Mouse (Mus musculus) layer of hippocampus, adult 18-20 months (tissue): ENCODE data around the gene Ppp4c. TPM values are rescaled to one million over a fixed set of nuclear protein-coding genes. Genes with fewer than 3 reads are reported as not detected.
A peak's percentile ranks its signal among the peaks of the same experiment; 100 is the strongest.

Experiments
- DNase-seq, 2 experiments: peaks; one replicate each; pipeline ENCODE4 v3.0.0; 2022; ENCODE audit warnings: low spot score in 2 of 2
- long read RNA-seq: library from polyadenylated mRNA; stranded (forward); transcript quantifications from one replicate; pipeline ENCODE4 v2.0.0, GENCODE M21; 2021
- total RNA-seq, 2 experiments: library from RNA; stranded (reverse); gene quantifications; 2 replicates each; pipeline ENCODE4 v1.2.3; 2021

Ppp4c gene
- 10 to 100 TPM; 48.9 to 54.5 TPM for total RNA-seq
- long read RNA-seq, transcript Ppp4c-201 (9 exons, 1,359 nt): major isoform, 26 of 38 reads
- long read RNA-seq, transcript Ppp4c-211 (8 exons, 1,400 nt): minor isoform, 5 of 38 reads
- long read RNA-seq, partial matches to known transcripts: 2 of 38 reads
- long read RNA-seq, other reads (novel, unspliced or antisense): 5 of 38 reads

- DNase-seq: peak; percentile 95 to 97
These were observed at the start of gene Ppp4c for GRCm38 (mm10) chr7:126791851-126792720. Ppp4c (minus strand) TSS chr7:126792496.

GRCm38 (mm10) chr7:126833294-126833693 lies 41.0 kb upstream of the Ppp4c start:
- DNase-seq: no peak

- peak; percentile 72 to 86 for DNase-seq
These were observed 39.8 kb upstream of the Ppp4c start for GRCm38 (mm10) chr7:126832036-126832598.

- DNase-seq: no peak
These were observed 39.2 kb upstream of the Ppp4c start, which contains the start of gene 4930451I11Rik for GRCm38 (mm10) chr7:126831539-126831938. 4930451I11Rik (minus strand) TSS chr7:126831639.

- DNase-seq: no peak
These were observed 33.7 kb upstream of the Ppp4c start for GRCm38 (mm10) chr7:126825952-126826351.

GRCm38 (mm10) chr7:126825403-126825802 lies 33.1 kb upstream of the Ppp4c start:
- DNase-seq: no peak

GRCm38 (mm10) chr7:126823940-126824339 lies 31.6 kb upstream of the Ppp4c start:
- no peak for DNase-seq

GRCm38 (mm10) chr7:126823202-126823711 lies 31.0 kb upstream of the Ppp4c start:
- DNase-seq: no peak

GRCm38 (mm10) chr7:126822741-126823140 lies 30.4 kb upstream of the Ppp4c start:
- no peak for DNase-seq

GRCm38 (mm10) chr7:126821835-126822511 lies 29.7 kb upstream of the Ppp4c start:
- peak; percentile 56 to 85 for DNase-seq

- no peak for DNase-seq
These were observed 26.5 kb upstream of the Ppp4c start for GRCm38 (mm10) chr7:126818818-126819217.

GRCm38 (mm10) chr7:126817595-126817994 lies 25.3 kb upstream of the Ppp4c start:
- DNase-seq: no peak

- no peak for DNase-seq
These were observed 24.2 kb upstream of the Ppp4c start for GRCm38 (mm10) chr7:126816494-126816893.

GRCm38 (mm10) chr7:126815726-126816222 lies 23.5 kb upstream of the Ppp4c start:
- DNase-seq: no peak

GRCm38 (mm10) chr7:126809723-126810369 lies 17.6 kb upstream of the Ppp4c start:
- DNase-seq: no peak

GRCm38 (mm10) chr7:126808703-126809455 lies 16.6 kb upstream of the Ppp4c start:
- peak; percentile 90 to 95 for DNase-seq

- DNase-seq: no peak
These were observed 15.1 kb upstream of the Ppp4c start for GRCm38 (mm10) chr7:126807405-126807804.

GRCm38 (mm10) chr7:126806956-126807355 lies 14.7 kb upstream of the Ppp4c start:
- DNase-seq: no peak

- DNase-seq: no peak
These were observed 11.5 kb upstream of the Ppp4c start for GRCm38 (mm10) chr7:126803751-126804150.

- DNase-seq: no peak
These were observed 10.9 kb upstream of the Ppp4c start for GRCm38 (mm10) chr7:126803181-126803580.
